Mouse (Mus musculus) left cerebral cortex, adult 18-20 months (tissue): ENCODE data around the gene Rbms2. TPM values are rescaled to one million over a fixed set of nuclear protein-coding genes. Genes with fewer than 3 reads are reported as not detected.
"Not testable (repeated sequence)": the region's sequence is repeated elsewhere in the genome, so short reads cannot be mapped to it uniquely, and the experiment has no call there.

Experiments used
- DNase-seq, 2 experiments: peaks; one replicate each; pipeline ENCODE4 v3.0.0; 2021 to 2022; ENCODE audit warnings: low spot score in 2 of 2, mixed read lengths in 1 of 2
- total RNA-seq, 2 experiments: library from RNA; stranded (reverse); gene quantifications; 2 replicates each; pipeline ENCODE4 v1.2.3; 2021

The Rbms2 gene
- total RNA-seq, 2 experiments from 2014 or later = 14.9 to 15.4 TPM

DNA sequence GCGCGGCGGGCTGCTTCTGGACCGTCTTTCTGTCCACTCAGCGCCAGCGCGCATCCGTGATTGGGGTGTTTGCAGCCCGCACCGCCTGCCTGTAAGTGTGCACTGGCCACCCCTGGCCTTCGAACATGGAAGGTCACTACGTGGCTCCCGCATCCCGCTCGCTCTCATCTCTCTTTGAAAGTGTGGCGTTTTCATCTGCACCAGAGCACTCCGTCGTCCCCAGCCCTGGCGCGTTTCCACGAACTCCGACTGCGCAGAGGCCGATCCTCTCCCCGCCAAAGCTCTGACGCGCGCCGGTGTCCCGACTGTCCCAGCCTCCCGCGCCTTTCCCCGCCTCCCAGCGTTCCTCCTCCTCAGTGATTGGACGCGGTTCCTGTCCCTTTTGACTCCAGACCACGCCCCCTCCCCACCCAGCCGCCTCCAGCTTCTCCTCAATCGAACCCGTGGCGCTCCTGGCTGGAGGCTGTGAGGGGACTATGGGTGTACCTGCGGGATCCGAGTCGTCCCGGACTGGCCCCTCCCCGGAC is 14.0 kb upstream of the Rbms2 start, which contains the start of gene Gls2:
Gene Gls2, plus strand, starts transcription at position 434 of the 527 bp plus-strand sequence.
- DNase-seq = peak; percentile 99

DNA sequence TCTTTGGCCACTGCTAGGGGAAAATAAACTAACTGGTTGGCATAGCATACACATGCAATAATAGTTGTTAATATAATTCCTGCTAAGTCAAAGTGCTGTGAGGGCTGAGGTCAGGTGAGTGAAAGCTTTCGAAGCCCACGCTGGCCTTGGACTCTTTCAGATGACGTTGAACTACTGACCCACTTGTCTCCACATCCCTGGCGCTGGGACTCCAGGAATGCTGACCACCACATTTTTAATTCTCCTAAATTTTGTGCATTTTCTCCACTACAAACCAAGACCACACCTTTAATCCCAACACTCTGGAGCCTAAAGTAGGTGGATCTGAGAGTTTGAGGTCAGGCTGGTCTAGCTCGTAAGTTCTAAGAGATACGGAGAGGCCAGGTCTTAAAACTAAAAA is 13.0 kb upstream of the Rbms2 start:
- DNase-seq = no peak

GRCm38 (mm10) chr10:128192030-128192766 is 12.1 kb upstream of the Rbms2 start:
- not testable (repeated sequence) for DNase-seq

GRCm38 (mm10) chr10:128191472-128191871 is 11.4 kb upstream of the Rbms2 start:
- DNase-seq = no peak

DNA sequence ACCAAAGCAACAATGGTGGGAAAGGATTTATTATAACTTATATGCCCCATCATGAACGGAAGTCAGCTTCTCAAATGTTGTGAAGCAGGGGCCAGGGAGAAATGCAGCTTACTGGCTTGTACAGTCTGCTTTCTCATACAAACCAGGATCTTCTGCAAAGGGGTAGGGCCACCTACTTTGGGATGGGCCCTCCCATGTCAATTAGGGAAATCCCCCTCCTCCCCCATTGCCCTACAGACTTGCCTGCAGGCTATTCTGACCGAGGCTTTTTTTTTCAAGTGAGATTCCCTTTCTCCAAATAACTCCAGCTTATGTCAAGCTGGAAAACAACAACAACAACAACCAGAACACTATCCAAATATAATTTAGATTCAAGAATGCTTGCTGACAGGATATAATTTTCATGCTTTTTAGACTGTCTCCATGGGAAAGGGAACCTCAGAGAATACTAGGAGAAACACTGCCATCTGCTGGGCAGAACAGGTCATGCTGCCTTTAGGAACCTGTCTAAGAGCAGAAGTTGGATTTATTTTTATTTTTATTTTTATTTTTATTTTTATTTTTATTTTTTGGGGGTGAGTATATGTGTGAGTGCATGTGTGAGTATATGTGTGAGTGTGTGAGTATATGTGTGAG is 8.3 kb upstream of the Rbms2 start:
- DNase-seq = peak; percentile 73 to 81

- DNase-seq = no peak
These were observed 7.1 kb upstream of the Rbms2 start for GRCm38 (mm10) chr10:128187181-128187605.

DNA sequence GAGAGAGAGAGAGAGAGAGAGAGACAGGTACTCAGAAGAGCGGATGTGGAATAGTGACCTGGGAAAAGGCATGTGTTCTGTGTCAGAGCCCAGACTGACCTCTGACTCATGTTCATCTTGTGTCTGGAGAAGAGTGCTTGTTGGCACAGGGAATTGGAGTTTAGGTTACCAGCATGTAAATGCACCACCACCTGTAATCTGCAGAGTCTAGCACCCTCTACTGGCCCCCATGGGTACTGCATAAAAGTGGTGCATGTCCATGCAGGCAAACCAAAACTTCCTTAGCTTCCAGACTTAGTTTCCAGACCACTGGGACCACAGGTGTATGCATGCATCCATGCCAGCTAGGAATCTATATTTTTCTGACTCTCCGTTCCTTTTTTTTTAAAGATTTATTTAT is 5.9 kb upstream of the Rbms2 start:
- DNase-seq = peak; percentile 66 to 78

DNA sequence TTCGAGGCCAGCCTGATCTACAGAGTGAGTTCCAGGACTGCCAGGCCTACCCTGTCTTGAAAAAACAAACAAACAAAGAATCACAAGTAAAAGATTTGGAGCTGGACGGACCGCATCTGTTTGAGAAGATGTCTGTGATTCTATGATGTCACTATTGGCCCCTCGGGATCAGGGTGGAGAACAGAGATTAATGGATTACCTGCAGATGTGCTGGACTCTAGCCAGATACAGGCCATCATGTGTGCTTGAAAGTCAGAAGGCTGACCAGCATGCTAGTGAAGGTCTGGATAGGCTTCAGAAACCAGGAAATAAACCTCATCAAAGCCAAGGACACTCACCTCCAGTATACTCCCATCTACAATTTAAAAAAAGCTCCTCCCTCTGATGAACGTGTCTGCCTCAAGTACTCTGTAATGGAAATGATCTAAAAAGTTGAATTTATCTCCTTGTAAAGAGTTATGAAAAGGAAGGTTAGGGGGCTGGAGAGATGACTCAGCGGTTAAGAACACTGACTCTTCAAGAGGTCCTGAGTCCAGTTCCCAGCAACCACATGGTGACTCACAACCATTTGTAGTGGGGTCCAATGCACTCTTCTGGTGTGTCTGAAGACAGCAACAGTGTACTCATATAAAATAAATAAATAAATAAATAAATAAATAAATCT is 5.3 kb upstream of the Rbms2 start:
- no peak for DNase-seq

- DNase-seq = no peak
These were observed 4.2 kb upstream of the Rbms2 start for GRCm38 (mm10) chr10:128184296-128184695.

DNA sequence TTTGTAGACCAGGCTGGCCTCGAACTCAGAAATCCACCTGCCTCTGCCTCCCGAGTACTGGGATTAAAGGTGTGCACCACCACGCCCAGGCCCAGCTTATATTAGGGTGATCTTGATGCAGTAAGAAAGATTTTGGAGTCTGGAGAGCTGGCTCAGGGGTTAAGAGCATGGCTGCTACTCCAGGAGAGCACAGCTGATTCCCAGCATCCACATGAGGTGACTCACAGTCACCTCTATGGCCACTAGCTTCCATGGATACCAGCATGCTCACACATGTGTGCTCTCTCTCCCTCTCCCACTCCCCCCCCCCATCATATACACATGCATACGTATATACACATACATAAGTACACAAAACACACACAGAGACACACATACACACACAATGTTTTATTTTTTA is 2.8 kb downstream of the Rbms2 start:
- DNase-seq = no peak

- peak; percentile 75 for DNase-seq
These were observed 3.9 kb downstream of the Rbms2 start for GRCm38 (mm10) chr10:128175996-128176755.

- DNase-seq = no peak
These were observed 4.8 kb downstream of the Rbms2 start for GRCm38 (mm10) chr10:128175302-128175701.

DNA sequence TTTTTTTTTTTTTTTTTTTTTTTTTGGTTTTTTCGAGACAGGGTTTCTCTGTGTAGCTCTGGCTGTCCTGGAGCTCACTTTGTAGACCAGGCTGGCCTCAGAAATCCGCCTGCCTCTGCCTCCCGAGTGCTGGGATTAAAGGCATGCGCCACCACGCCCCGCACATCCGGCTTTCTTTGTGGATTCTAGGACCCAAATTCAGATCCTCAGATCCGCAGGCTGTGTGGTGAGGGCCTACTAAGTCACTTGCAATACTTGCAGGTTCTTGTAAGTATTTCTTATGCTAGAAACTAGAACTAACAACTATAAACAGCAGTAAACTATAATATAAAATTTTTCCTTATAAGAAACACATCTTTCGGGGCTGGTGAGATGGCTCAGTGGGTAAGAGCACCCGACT is 8.7 kb downstream of the Rbms2 start:
- DNase-seq = not testable (repeated sequence)

DNA sequence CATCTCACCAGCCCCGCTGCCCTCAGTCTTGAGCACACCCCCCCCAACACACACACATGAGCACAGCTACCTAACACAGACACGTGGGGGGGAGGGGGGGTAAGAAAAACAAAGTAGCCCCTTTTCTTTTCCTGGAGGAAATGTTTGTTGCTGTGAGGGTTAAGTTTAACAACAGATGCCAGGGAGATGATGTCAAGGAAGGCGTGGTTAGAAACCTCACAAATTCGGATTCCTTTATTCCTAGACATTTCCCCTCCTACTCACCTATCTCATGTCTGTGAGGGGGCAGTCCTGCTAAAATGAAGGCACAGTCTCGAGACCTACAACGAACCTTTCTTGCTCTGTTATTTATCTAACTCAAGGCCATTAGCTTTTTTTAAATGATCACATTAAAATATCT is 13.0 kb downstream of the Rbms2 start:
- no peak for DNase-seq

- DNase-seq = not testable (repeated sequence)
These were observed 14.4 kb downstream of the Rbms2 start for GRCm38 (mm10) chr10:128165726-128166125.

DNA sequence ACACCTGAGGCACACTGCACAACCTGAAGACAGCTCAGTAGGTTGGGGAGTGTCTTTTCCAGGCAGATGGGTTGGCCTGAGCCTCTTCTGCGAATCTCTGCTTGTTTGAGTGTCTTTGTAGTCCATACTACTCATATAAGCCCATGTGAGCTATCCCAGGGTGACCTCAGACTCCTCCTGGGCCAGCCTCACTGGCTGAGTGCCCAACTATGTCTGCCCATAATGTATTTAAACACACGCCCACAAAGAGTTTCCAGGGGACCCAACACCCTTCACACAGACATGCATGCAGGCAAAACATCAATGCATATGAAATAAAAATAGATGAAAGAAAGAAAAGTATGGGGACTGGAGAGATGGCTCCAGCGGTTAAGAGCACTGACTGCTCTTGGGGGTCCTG is 26.1 kb downstream of the Rbms2 start:
- DNase-seq = no peak

GRCm38 (mm10) chr10:128150941-128151340 is 29.2 kb downstream of the Rbms2 start:
- no peak for DNase-seq

GRCm38 (mm10) chr10:128149592-128149991 is 30.5 kb downstream of the Rbms2 start:
- DNase-seq = no peak

DNA sequence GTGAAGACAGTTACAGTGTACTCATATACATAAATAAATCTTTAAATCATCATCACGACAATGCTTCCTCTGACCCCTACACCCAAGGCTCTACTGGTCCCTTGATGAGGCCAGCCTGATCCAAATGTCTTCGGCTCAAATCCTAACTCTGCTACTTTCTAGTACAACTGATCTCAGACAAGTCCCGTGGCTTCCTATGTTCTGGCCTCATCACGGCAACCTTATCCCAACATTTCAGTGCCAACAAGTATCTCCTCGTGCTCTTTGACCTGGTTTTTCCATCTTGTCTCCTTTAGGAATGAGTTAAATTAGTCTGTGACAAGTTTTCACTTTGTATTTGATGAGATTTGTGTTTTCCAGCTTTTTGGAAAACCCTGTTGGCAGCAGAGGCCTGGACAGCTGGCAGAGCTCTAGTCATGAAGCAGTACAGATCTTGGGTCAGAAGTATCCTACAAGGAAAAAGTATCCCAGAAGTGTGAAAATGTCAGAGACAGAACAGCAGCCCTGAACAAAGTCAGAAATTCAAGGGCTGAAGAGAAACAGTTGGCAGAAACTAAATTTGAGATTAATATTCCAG is 31.2 kb downstream of the Rbms2 start:
- DNase-seq = no peak

GRCm38 (mm10) chr10:128144961-128145360 is 35.1 kb downstream of the Rbms2 start:
- DNase-seq = no peak

GRCm38 (mm10) chr10:128143659-128144058 is 36.4 kb downstream of the Rbms2 start:
- no peak for DNase-seq
